Mouse (Mus musculus) telencephalon, adult 2 months (tissue): ENCODE data around the gene Olfr127.
"Not testable (repeated sequence)": the region's sequence is repeated elsewhere in the genome, so short reads cannot be mapped to it uniquely, and the experiment has no call there.

ENCODE experiments used
- DNase-seq: peaks from one replicate; pipeline ENCODE4 v3.0.0-alpha.2; 2011; ENCODE audit warnings: low read depth, low spot score

Olfr127 gene

GRCm38 (mm10) chr17:37900137-37900536 is at the start of gene Olfr127:
Gene Olfr127 (plus strand): TSS chr17:37900437.
- no peak for DNase-seq

DNA sequence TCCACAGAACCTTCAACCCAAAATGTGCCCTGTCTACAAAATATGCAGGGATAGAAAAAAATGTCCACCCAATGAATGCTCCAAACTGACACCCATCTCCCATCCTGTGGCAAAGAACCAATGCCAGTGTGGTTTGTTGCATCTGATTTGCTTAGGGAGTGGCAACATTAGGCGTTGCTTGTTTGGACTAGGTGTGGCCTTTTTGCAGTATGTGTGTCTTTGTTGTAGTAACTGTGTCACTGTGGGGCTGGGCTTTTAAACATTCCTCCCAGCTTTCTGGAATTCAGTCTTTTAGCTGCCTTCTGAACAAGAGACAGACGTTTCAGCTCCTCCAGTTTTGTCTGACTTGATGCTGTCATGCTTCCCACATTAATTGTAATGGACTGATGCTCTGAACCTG is 36.3 kb upstream of the Olfr127 start:
- no peak for DNase-seq

- no peak for DNase-seq
Measured at GRCm38 (mm10) chr17:37869676-37870205, 30.5 kb upstream of the Olfr127 start.

GRCm38 (mm10) chr17:37873830-37874229 is 26.4 kb upstream of the Olfr127 start:
- DNase-seq, result no peak

DNA sequence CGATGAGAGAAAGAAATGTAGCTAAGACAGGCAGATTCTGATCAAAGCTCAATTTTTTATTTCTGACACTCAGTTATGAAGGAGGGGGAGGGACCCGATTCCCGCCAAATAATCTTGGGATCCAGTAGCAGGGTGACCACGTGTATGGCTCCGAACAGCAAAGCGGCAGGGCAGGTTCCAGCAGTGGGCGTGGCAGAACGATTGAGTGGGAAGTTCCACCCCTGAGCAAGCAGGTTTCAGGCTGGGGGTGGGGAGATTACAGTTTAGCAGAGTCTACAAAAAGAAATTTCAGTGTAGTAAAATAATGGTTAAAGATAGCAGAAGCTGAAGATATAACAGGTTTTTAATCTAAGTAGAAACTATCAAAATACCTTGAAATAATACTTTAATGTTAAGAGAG is 6.6 kb downstream of the Olfr127 start:
- DNase-seq, result not testable (repeated sequence)

DNA sequence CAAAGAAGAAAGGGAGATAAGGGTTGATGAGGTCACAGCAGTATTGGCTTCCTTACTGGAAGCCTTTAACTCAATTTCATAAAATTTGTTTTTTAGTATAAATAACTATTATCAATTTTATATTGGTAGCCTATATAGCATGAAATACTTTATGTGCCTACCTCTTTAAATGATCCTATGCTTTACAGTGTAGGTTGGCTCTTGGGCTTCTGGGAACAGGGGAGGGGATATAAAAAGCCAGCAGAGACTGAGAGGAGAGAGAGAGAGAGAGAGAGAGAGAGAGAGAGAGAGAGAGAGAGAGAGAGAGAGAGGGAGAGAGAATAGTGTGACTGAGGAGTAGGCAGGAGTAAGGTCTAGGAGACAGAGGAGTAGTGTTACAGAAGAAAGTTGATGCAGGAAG is 20.0 kb downstream of the Olfr127 start, which contains the start of gene Olfr128:
Olfr128 (plus strand) TSS at position 301 of the 400 bp plus-strand sequence.
- DNase-seq, result no peak

DNA sequence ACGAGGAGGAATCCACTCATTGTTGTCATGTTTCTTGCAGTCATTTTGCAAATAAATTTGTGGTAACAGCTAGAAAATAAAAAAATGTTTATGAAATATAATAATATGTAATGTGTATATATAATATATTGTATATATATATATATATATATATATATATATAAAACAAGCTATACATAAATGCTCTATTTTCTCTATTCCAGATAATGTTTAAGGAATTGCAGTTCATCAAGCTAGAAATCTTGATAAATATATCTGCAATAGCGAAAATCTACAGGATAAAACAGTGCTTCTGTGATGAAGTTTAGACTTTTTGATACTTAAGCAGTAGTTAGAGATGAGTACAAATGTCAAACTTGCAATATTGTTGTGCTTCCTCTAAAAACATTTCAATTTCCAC is 52.7 kb downstream of the Olfr127 start, which contains the start of gene Olfr761:
Olfr761 (minus strand) TSS at position 101 of the 400 bp plus-strand sequence.
- DNase-seq, result no peak
